In genomic region chr6:119233066-119233465, GRCm38 (mm10) we compare ENCODE assay signal across 14 mouse cellular contexts. TPM values are rescaled to one million over a fixed set of nuclear protein-coding genes. Genes with fewer than 3 reads are reported as not detected.
A peak's percentile ranks its signal among the peaks of the same experiment; 100 is the strongest.
DNase-seq lines count a peak whose midpoint lies in the region; ATAC-seq and TF ChIP-seq lines count a peak whose summit lies in the region.
"Had no signal": no experiment of that assay in that cellular context is flagged by ENCODE, and none has a peak within 500 bp of the region (broad histone marks: within the 10 kb centered on the region; RNA-seq: fewer than 3 reads in every experiment).

No protein-coding gene starts in this region.

- no peak overlapping the region for H3K4me3 ChIP-seq in lung, embryonic 14.5 days (ENCODE audit: low read depth, low read length)
- H3K4me3 ChIP-seq in lung, adult 2 months (replicated peaks; ENCODE audit: extremely low read depth, low read depth, low read length): no peak overlapping the region
- H3K4me3 ChIP-seq in limb, embryonic 11.5 days (ENCODE audit: low read depth, low read length): no peak overlapping the region
- no peak overlapping the region for H3K4me3 ChIP-seq in forebrain, embryonic 11.5 days (ENCODE audit: low read depth, low read length)
- H3K4me3 ChIP-seq: heart, adult 2 months had no signal

- no peak for TF ChIP-seq POLR2A in lung, adult 2 months (IDR thresholded peaks at IDR 0.05; ENCODE audit: borderline replicate concordance, extremely low read depth, low read depth, low read length)

- WGBS in lung, embryonic 14.5 days: 16% methylated on average over 3 of the region's 3 CpGs
- 36% methylated on average over 3 of the region's 3 CpGs for WGBS in lung, adult 2 months
- 39% methylated on average over 3 of the region's 3 CpGs for WGBS in limb, embryonic 11.5 days
- WGBS in forebrain, embryonic 11.5 days: 46% methylated on average over 3 of the region's 3 CpGs

- ATAC-seq in lung, embryonic 14.5 days (ENCODE audit: insufficient read depth): no peak
- no peak for ATAC-seq in limb, embryonic 11.5 days (ENCODE audit: insufficient number of reproducible peaks, low FRiP score, low TSS enrichment, low read depth)
- ATAC-seq in forebrain, embryonic 11.5 days (replicated peaks; ENCODE audit: low FRiP score): no peak
- ATAC-seq: forebrain, embryonic 14.5 days had no signal

- no peaks in the 10 kb centered on the region for H3K27me3 ChIP-seq in lung, embryonic 14.5 days (ENCODE audit: insufficient read depth, low read length)
- H3K27me3 ChIP-seq in limb, embryonic 11.5 days (ENCODE audit: control insufficient read depth, insufficient read depth, low read length): no peaks in the 10 kb centered on the region
- no peaks in the 10 kb centered on the region for H3K27me3 ChIP-seq in forebrain, embryonic 11.5 days (ENCODE audit: control insufficient read depth, insufficient read depth, low read length)

- H3K9ac ChIP-seq in lung, embryonic 14.5 days: no peak overlapping the region
- no peak overlapping the region for H3K9ac ChIP-seq in limb, embryonic 11.5 days (ENCODE audit: low read length)
- no peak overlapping the region for H3K9ac ChIP-seq in forebrain, embryonic 11.5 days (ENCODE audit: low read length)
- H3K9ac ChIP-seq: liver, embryonic 14.5 days had no signal

- no peaks in the 10 kb centered on the region for H3K36me3 ChIP-seq in lung, embryonic 14.5 days (ENCODE audit: insufficient read depth)
- H3K36me3 ChIP-seq in limb, embryonic 11.5 days (ENCODE audit: control insufficient read depth, insufficient read depth, low read length): no peaks in the 10 kb centered on the region
- H3K36me3 ChIP-seq in forebrain, embryonic 11.5 days (ENCODE audit: control insufficient read depth, insufficient read depth, low read length): no peaks in the 10 kb centered on the region

- no peak overlapping the region for H3K4me2 ChIP-seq in lung, embryonic 14.5 days
- H3K4me2 ChIP-seq in limb, embryonic 11.5 days (ENCODE audit: low read depth, severe bottlenecking): no peak overlapping the region
- H3K4me2 ChIP-seq in forebrain, embryonic 11.5 days (ENCODE audit: low read depth, low read length, severe bottlenecking): no peak overlapping the region

- DNase-seq in heart, adult 11 months: peak; percentile 66
- no peak for DNase-seq in heart, adult 9 months (ENCODE audit: low spot score in 2 of 2)
- DNase-seq in lung, embryonic 14.5 days: peak; percentile 78
- no peak for DNase-seq in lung, adult 2 months
- peak; percentile 46 for DNase-seq in R1 (ENCODE audit: low read depth, low spot score)
- peak; percentile 73 for DNase-seq in limb, embryonic 11.5 days (ENCODE audit: low spot score)
- no peak for DNase-seq in forebrain, embryonic 11.5 days (ENCODE audit: low spot score)
- DNase-seq in thymus, adult 18-20 months: no peak
- DNase-seq: B cell, adult 2 months; heart, adult 2 months; kidney, adult 11 months; thymus, adult 2 months had no signal

- H3K4me1 ChIP-seq in lung, embryonic 14.5 days (ENCODE audit: insufficient read depth): peaks cover 2% of the 10 kb centered on the region; the same call in 1 of the 2 replicates
- no peaks in the 10 kb centered on the region; the same call in 1 of the 2 replicates for H3K4me1 ChIP-seq in lung, adult 2 months (ENCODE audit: control insufficient read depth, insufficient read depth, low read length)
- H3K4me1 ChIP-seq in limb, embryonic 11.5 days (ENCODE audit: control insufficient read depth, insufficient read depth, low read length): no peaks in the 10 kb centered on the region
- H3K4me1 ChIP-seq in forebrain, embryonic 11.5 days (replicated peaks; ENCODE audit: control insufficient read depth, insufficient read depth, low read length): no peaks in the 10 kb centered on the region; the same call in 1 of the 2 replicates

- no peak for TF ChIP-seq CTCF in lung, embryonic 14.5 days (IDR thresholded peaks at IDR 0.05; ENCODE audit: low read depth)
- no peak for TF ChIP-seq CTCF in lung, adult 2 months (IDR thresholded peaks at IDR 0.05; ENCODE audit: insufficient read depth, low read length)

- no peaks in the 10 kb centered on the region for H3K9me3 ChIP-seq in lung, embryonic 14.5 days (ENCODE audit: low read depth, low read length)
- H3K9me3 ChIP-seq in limb, embryonic 11.5 days (ENCODE audit: control insufficient read depth, low read length): no peaks in the 10 kb centered on the region
- H3K9me3 ChIP-seq in forebrain, embryonic 11.5 days (ENCODE audit: control insufficient read depth, low read length): no peaks in the 10 kb centered on the region

- no peak overlapping the region for H3K27ac ChIP-seq in lung, embryonic 14.5 days (ENCODE audit: low read depth)
- H3K27ac ChIP-seq in limb, embryonic 11.5 days (replicated peaks; ENCODE audit: low read depth, low read length): no peak overlapping the region
- no peak overlapping the region for H3K27ac ChIP-seq in forebrain, embryonic 11.5 days (ENCODE audit: low read depth, low read length)
- H3K27ac ChIP-seq: heart, adult 2 months; liver, embryonic 14.5 days had no signal

RNA-seq across cellular contexts. Expression of gene Cacna2d4, which starts 3.3 kb away (rescaled TPM):
- polyA plus RNA-seq in lung, embryonic 14.5 days (2014; fragmentation: Nextera tagmentation; extraction: Ambion mirVana): 0.03 TPM in 1 of 2 replicates, not detected in the other
- polyA plus RNA-seq in lung, adult 2 months (2012; rRNA removed): 2.1 and 4.0 TPM in 2 replicates
- polyA plus RNA-seq in limb, embryonic 11.5 days (2014; fragmentation: Nextera tagmentation; extraction: Ambion mirVana): 0.03 TPM in 2 replicates
- polyA plus RNA-seq in forebrain, embryonic 11.5 days (2014; fragmentation: Nextera tagmentation; extraction: Ambion mirVana): 0.05 TPM in 1 of 2 replicates, not detected in the other

RNA-seq across cellular contexts. Expression of gene Cacna1c, which starts 36.8 kb away (rescaled TPM):
- polyA plus RNA-seq in lung, embryonic 14.5 days (2014; fragmentation: Nextera tagmentation; extraction: Ambion mirVana): 9.4 and 10.6 TPM in 2 replicates
- 11.3 and 16.3 TPM in 2 replicates for polyA plus RNA-seq in lung, adult 2 months (2012; rRNA removed)
- 8.7 and 11.2 TPM in 2 replicates for polyA plus RNA-seq in limb, embryonic 11.5 days (2014; fragmentation: Nextera tagmentation; extraction: Ambion mirVana)
- polyA plus RNA-seq in forebrain, embryonic 11.5 days (2014; fragmentation: Nextera tagmentation; extraction: Ambion mirVana): 3.4 and 4.8 TPM in 2 replicates

RNA-seq across cellular contexts. Expression of gene Dcp1b, which starts 58.0 kb away (rescaled TPM):
- polyA plus RNA-seq in lung, embryonic 14.5 days (2014; fragmentation: Nextera tagmentation; extraction: Ambion mirVana): 7.3 TPM in 2 replicates
- polyA plus RNA-seq in lung, adult 2 months (2012; rRNA removed): 19.6 TPM in 2 replicates
- 6.4 and 7.9 TPM in 2 replicates for polyA plus RNA-seq in limb, embryonic 11.5 days (2014; fragmentation: Nextera tagmentation; extraction: Ambion mirVana)
- 12.1 TPM in 2 replicates for polyA plus RNA-seq in forebrain, embryonic 11.5 days (2014; fragmentation: Nextera tagmentation; extraction: Ambion mirVana)

Comparison
In these comparisons a context has a peak if more than half of its experiments do, and no peak if none do; other contexts are left out.
1. DNase-seq: peak in heart, adult 11 months (single experiment), lung, embryonic 14.5 days (single experiment), R1 (single experiment) and limb, embryonic 11.5 days (single experiment); none in heart, adult 9 months (0 of 2), lung, adult 2 months (single experiment), forebrain, embryonic 11.5 days (single experiment) and thymus, adult 18-20 months (0 of 2).